Mouse (Mus musculus): ENCODE results near the gene 2310033P09Rik. TPM values are rescaled to one million over a fixed set of nuclear protein-coding genes. Genes with fewer than 3 reads are reported as not detected.

The 2310033P09Rik gene
- polyA plus RNA-seq, 1 experiment from 2014 or later = 25.2 TPM

- ATAC-seq = peak; percentile 93
- peak overlapping the region; percentile 83 for H3K9ac ChIP-seq (ENCODE audit: low read depth, low read length)
- no peaks in the 10 kb centered on the region for H3K9me3 ChIP-seq (replicated peaks; ENCODE audit: control insufficient read depth, low read length, poor library complexity, severe bottlenecking)
- peak overlapping the region; percentile 62 for H3K4me3 ChIP-seq (ENCODE audit: low read depth, low read length)
- H3K4me2 ChIP-seq (ENCODE audit: low read length) = peak overlapping the region; percentile 56
- H3K27me3 ChIP-seq (ENCODE audit: control insufficient read depth, insufficient read depth, low read depth, low read length) = no peaks in the 10 kb centered on the region
- under 1% methylated on average over 57 of the region's 59 CpGs for WGBS
- no peaks in the 10 kb centered on the region for H3K36me3 ChIP-seq (ENCODE audit: control insufficient read depth, insufficient read depth, low read length)
- H3K4me1 ChIP-seq (ENCODE audit: control insufficient read depth, insufficient read depth, low read length) = peaks cover 12% of the 10 kb centered on the region
- H3K27ac ChIP-seq (ENCODE audit: low read length) = peak overlapping the region; percentile 91
Measured at GRCm38 (mm10) chr11:59191231-59192058, 16.7 kb upstream of the 2310033P09Rik start.

- no peaks in the 10 kb centered on the region for H3K27me3 ChIP-seq (ENCODE audit: control insufficient read depth, insufficient read depth, low read depth, low read length)
- H3K4me2 ChIP-seq (ENCODE audit: low read length) = peak within 1 kb of the TSS; percentile 56
- H3K9me3 ChIP-seq (replicated peaks; ENCODE audit: control insufficient read depth, low read length, poor library complexity, severe bottlenecking) = no peaks in the 10 kb centered on the region
- peak within 1 kb of the TSS; percentile 91 for H3K27ac ChIP-seq (ENCODE audit: low read length)
- peak; percentile 44 for ATAC-seq
- H3K4me3 ChIP-seq (ENCODE audit: low read depth, low read length) = peak within 1 kb of the TSS; percentile 62
- peaks cover 12% of the 10 kb centered on the region for H3K4me1 ChIP-seq (ENCODE audit: control insufficient read depth, insufficient read depth, low read length)
- no peaks in the 10 kb centered on the region for H3K36me3 ChIP-seq (ENCODE audit: control insufficient read depth, insufficient read depth, low read length)
- H3K9ac ChIP-seq (ENCODE audit: low read depth, low read length) = peak within 1 kb of the TSS; percentile 83
- WGBS = 4% methylated on average over 16 of the region's 16 CpGs
Measured at GRCm38 (mm10) chr11:59192059-59192386, 16.1 kb upstream of the 2310033P09Rik start, which contains the start of gene Guk1. TSS of gene Guk1 (minus strand) at chr11:59192212.

- Histone ChIP-seq H3K4me2 (ENCODE audit: low read length) (no peak overlapping the region), H3K27me3 (ENCODE audit: control insufficient read depth, insufficient read depth, low read depth, low read length) (no peaks in the 10 kb centered on the region), H3K9ac (ENCODE audit: low read depth, low read length) (no peak overlapping the region), H3K36me3 (ENCODE audit: control insufficient read depth, insufficient read depth, low read length) (no peaks in the 10 kb centered on the region), H3K9me3 (replicated peaks; ENCODE audit: control insufficient read depth, low read length, poor library complexity, severe bottlenecking) (no peaks in the 10 kb centered on the region), H3K4me3 (ENCODE audit: low read depth, low read length) (no peak overlapping the region), H3K4me1 (ENCODE audit: control insufficient read depth, insufficient read depth, low read length) (peaks cover 4% of the 10 kb centered on the region), H3K27ac (ENCODE audit: low read length) (no peak overlapping the region)
- ATAC-seq = no peak
Measured at GRCm38 (mm10) chr11:59196230-59196629, 11.9 kb upstream of the 2310033P09Rik start.

GRCm38 (mm10) chr11:59201216-59202002, 6.7 kb upstream of the 2310033P09Rik start:
- Histone ChIP-seq H3K9ac (ENCODE audit: low read depth, low read length) (peak overlapping the region; percentile 83), H3K27ac (ENCODE audit: low read length) (peak overlapping the region; percentile 68; the same call in 1 of the 2 replicates), H3K4me3 (ENCODE audit: low read depth, low read length) (peak overlapping the region; percentile 90), H3K27me3 (ENCODE audit: control insufficient read depth, insufficient read depth, low read depth, low read length) (no peaks in the 10 kb centered on the region), H3K9me3 (replicated peaks; ENCODE audit: control insufficient read depth, low read length, poor library complexity, severe bottlenecking) (no peaks in the 10 kb centered on the region), H3K4me2 (ENCODE audit: low read length) (peak overlapping the region; percentile 96), H3K4me1 (ENCODE audit: control insufficient read depth, insufficient read depth, low read length) (peaks cover 15% of the 10 kb centered on the region), H3K36me3 (ENCODE audit: control insufficient read depth, insufficient read depth, low read length) (peaks cover 5% of the 10 kb centered on the region; the same call in 1 of the 2 replicates)
- ATAC-seq = no peak
- WGBS = 36% methylated on average over 16 of the region's 16 CpGs

GRCm38 (mm10) chr11:59202081-59202995, 5.8 kb upstream of the 2310033P09Rik start, which contains the start of gene Mrpl55:
TSS of gene Mrpl55 (plus strand) at chr11:59202486.
- WGBS = under 1% methylated on average over 63 of the region's 63 CpGs
- Histone ChIP-seq H3K27me3 (ENCODE audit: control insufficient read depth, insufficient read depth, low read depth, low read length) (no peaks in the 10 kb centered on the region), H3K4me1 (ENCODE audit: control insufficient read depth, insufficient read depth, low read length) (peaks cover 15% of the 10 kb centered on the region), H3K4me3 (ENCODE audit: low read depth, low read length) (peak within 1 kb of the TSS; percentile 90), H3K36me3 (ENCODE audit: control insufficient read depth, insufficient read depth, low read length) (peaks cover 5% of the 10 kb centered on the region; the same call in 1 of the 2 replicates), H3K27ac (ENCODE audit: low read length) (peak within 1 kb of the TSS; percentile 68), H3K9me3 (replicated peaks; ENCODE audit: control insufficient read depth, low read length, poor library complexity, severe bottlenecking) (no peaks in the 10 kb centered on the region), H3K4me2 (ENCODE audit: low read length) (peak within 1 kb of the TSS; percentile 96), H3K9ac (ENCODE audit: low read depth, low read length) (peak within 1 kb of the TSS; percentile 83)
- ATAC-seq = peak; percentile 90

- Histone ChIP-seq H3K4me1 (ENCODE audit: control insufficient read depth, insufficient read depth, low read length) (peaks cover 14% of the 10 kb centered on the region), H3K27ac (ENCODE audit: low read length) (peak overlapping the region; percentile 9; the same call in 1 of the 2 replicates), H3K4me3 (ENCODE audit: low read depth, low read length) (peak overlapping the region; percentile 58), H3K4me2 (ENCODE audit: low read length) (peak overlapping the region; percentile 88), H3K36me3 (ENCODE audit: control insufficient read depth, insufficient read depth, low read length) (peaks cover 17% of the 10 kb centered on the region), H3K9me3 (replicated peaks; ENCODE audit: control insufficient read depth, low read length, poor library complexity, severe bottlenecking) (no peaks in the 10 kb centered on the region), H3K27me3 (ENCODE audit: control insufficient read depth, insufficient read depth, low read depth, low read length) (no peaks in the 10 kb centered on the region), H3K9ac (ENCODE audit: low read depth, low read length) (peak overlapping the region; percentile 73)
- WGBS = 8% methylated on average over 18 of the region's 18 CpGs
- ATAC-seq = peak; percentile 43
Measured at GRCm38 (mm10) chr11:59209003-59209441, 901 bp downstream of the 2310033P09Rik start.

GRCm38 (mm10) chr11:59209580-59209979, 1.5 kb downstream of the 2310033P09Rik start:
- no peak for ATAC-seq
- H3K9ac ChIP-seq (ENCODE audit: low read depth, low read length) = no peak overlapping the region
- peak overlapping the region; percentile 88 for H3K4me2 ChIP-seq (ENCODE audit: low read length)
- H3K9me3 ChIP-seq (replicated peaks; ENCODE audit: control insufficient read depth, low read length, poor library complexity, severe bottlenecking) = no peaks in the 10 kb centered on the region
- H3K36me3 ChIP-seq (ENCODE audit: control insufficient read depth, insufficient read depth, low read length) = peaks cover 16% of the 10 kb centered on the region
- no peak overlapping the region for H3K27ac ChIP-seq (ENCODE audit: low read length)
- WGBS = 57% methylated on average over 5 of the region's 5 CpGs
- peaks cover 14% of the 10 kb centered on the region for H3K4me1 ChIP-seq (ENCODE audit: control insufficient read depth, insufficient read depth, low read length)
- no peaks in the 10 kb centered on the region for H3K27me3 ChIP-seq (ENCODE audit: control insufficient read depth, insufficient read depth, low read depth, low read length)
- H3K4me3 ChIP-seq (ENCODE audit: low read depth, low read length) = no peak overlapping the region

- Histone ChIP-seq H3K9me3 (replicated peaks; ENCODE audit: control insufficient read depth, low read length, poor library complexity, severe bottlenecking) (no peaks in the 10 kb centered on the region), H3K27ac (ENCODE audit: low read length) (no peak overlapping the region), H3K36me3 (ENCODE audit: control insufficient read depth, insufficient read depth, low read length) (peaks cover 14% of the 10 kb centered on the region; the same call in 1 of the 2 replicates), H3K9ac (ENCODE audit: low read depth, low read length) (no peak overlapping the region), H3K4me1 (ENCODE audit: control insufficient read depth, insufficient read depth, low read length) (peaks cover 14% of the 10 kb centered on the region), H3K27me3 (ENCODE audit: control insufficient read depth, insufficient read depth, low read depth, low read length) (no peaks in the 10 kb centered on the region), H3K4me3 (ENCODE audit: low read depth, low read length) (no peak overlapping the region), H3K4me2 (ENCODE audit: low read length) (no peak overlapping the region)
- 88% methylated on average over 4 of the region's 4 CpGs for WGBS
- ATAC-seq = no peak
Measured at GRCm38 (mm10) chr11:59210020-59210419, 1.9 kb downstream of the 2310033P09Rik start.
